Comparison of ENCODE assay signal across 23 mouse cellular contexts in the genomic region with DNA sequence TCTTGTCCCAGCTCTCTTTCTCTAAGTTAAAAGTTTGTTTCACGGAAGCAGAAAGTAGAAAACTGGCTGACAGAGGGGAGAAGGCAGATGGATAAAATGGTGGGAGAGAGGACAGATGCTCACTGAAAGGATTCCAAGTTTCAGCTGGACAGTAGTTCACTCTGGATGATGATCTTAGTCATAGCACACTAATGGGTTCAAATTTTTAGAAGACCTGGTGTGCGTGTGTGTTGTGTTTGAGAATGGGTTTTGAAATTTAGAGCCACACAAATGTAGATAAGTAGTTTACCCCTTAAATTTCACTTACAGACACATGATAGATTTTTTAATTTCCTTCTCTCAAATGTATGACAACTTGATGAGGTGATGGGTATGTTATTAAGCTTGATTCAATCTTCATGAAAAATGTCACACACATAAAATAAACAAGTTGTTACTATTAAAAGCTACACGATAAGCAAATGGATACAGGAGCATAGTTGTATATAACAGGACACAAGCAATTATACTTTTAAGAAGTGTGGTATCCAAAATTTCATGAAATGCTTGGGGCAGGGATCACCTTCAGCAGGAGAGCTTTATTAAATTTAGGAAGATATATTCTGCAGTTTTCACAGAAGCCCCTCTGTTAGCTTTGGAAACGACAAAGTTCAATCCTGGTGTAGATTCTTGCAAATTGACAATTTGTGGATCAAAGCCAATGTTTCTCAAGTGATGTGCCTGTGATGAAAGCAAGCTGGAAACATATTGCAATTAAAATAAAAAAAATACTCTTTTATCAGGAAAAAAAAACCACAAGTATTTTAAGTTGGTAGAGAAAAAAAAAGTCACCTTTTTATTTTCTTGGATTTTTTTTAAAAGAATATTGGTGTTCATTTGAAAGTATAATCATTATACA. TPM values are rescaled to one million over a fixed set of nuclear protein-coding genes. Genes with fewer than 3 reads are reported as not detected.
DNase-seq lines count a peak whose midpoint lies in the region; ATAC-seq and TF ChIP-seq lines count a peak whose summit lies in the region.
"Had no signal": no experiment of that assay in that cellular context is flagged by ENCODE, and none has a peak within 500 bp of the region (broad histone marks: within the 10 kb centered on the region; RNA-seq: fewer than 3 reads in every experiment).

No protein-coding gene starts in this region.

- TF ChIP-seq CTCF in lung, postnatal 0 days (IDR thresholded peaks at IDR 0.05) = no peak

- H3K4me1 ChIP-seq in lung, embryonic 15.5 days = no peaks in the 10 kb centered on the region
- no peaks in the 10 kb centered on the region for H3K4me1 ChIP-seq in lung, postnatal 0 days (ENCODE audit: insufficient read depth, low read depth, low read length)
- H3K4me1 ChIP-seq: embryonic facial prominence, embryonic 10.5 days; embryonic facial prominence, embryonic 12.5 days; forebrain, embryonic 13.5 days; forebrain, embryonic 15.5 days had no signal

- intact Hi-C loops in heart, postnatal 10 days (cut with DNase I) = no loop called here

- ATAC-seq in lung, embryonic 15.5 days (ENCODE audit: borderline replicate concordance, extremely low read depth, low FRiP score, low TSS enrichment) = peak; percentile 86; the same call in 1 of the 2 replicates
- ATAC-seq in lung, postnatal 0 days = peak; percentile 71
- ATAC-seq: activated CD4-positive, CD25-positive, alpha-beta regulatory T cell, adult 4 months; forebrain, embryonic 13.5 days; forebrain, embryonic 15.5 days; Patski had no signal

- no peak overlapping the region for H3K9ac ChIP-seq in lung, embryonic 15.5 days
- no peak overlapping the region for H3K9ac ChIP-seq in lung, postnatal 0 days (replicated peaks; ENCODE audit: low read depth)
- H3K9ac ChIP-seq: embryonic facial prominence, embryonic 12.5 days; forebrain, embryonic 13.5 days; forebrain, embryonic 15.5 days had no signal

- H3K27me3 ChIP-seq in lung, embryonic 15.5 days = no peaks in the 10 kb centered on the region
- H3K27me3 ChIP-seq in lung, postnatal 0 days (replicated peaks; ENCODE audit: insufficient read depth, low read length) = no peaks in the 10 kb centered on the region
- H3K27me3 ChIP-seq: CH12.LX; embryonic facial prominence, embryonic 12.5 days; forebrain, embryonic 13.5 days; forebrain, embryonic 15.5 days; Patski had no signal

- peak; percentile 18; the same call in 1 of the 2 replicates for TF ChIP-seq EP300 in lung, postnatal 0 days (IDR thresholded peaks at IDR 0.05)

- no peaks in the 10 kb centered on the region for H3K36me3 ChIP-seq in lung, embryonic 15.5 days
- H3K36me3 ChIP-seq in lung, postnatal 0 days (ENCODE audit: insufficient read depth, low read length) = no peaks in the 10 kb centered on the region
- H3K36me3 ChIP-seq: embryonic facial prominence, embryonic 10.5 days; embryonic facial prominence, embryonic 12.5 days; forebrain, embryonic 15.5 days; G1E had no signal

- no peak overlapping the region for H3K4me3 ChIP-seq in lung, embryonic 15.5 days
- no peak overlapping the region for H3K4me3 ChIP-seq in lung, postnatal 0 days (ENCODE audit: low read depth, low read length)
- H3K4me3 ChIP-seq: embryonic facial prominence, embryonic 10.5 days; embryonic facial prominence, embryonic 12.5 days; forebrain, embryonic 13.5 days; forebrain, embryonic 15.5 days had no signal

- 49% methylated on average over 4 of the region's 4 CpGs for WGBS in lung, embryonic 15.5 days
- WGBS in lung, postnatal 0 days = 59% methylated on average over 4 of the region's 4 CpGs

- no peaks in the 10 kb centered on the region for H3K9me3 ChIP-seq in lung, embryonic 15.5 days
- no peaks in the 10 kb centered on the region for H3K9me3 ChIP-seq in lung, postnatal 0 days (ENCODE audit: low read length)
- H3K9me3 ChIP-seq: embryonic facial prominence, embryonic 10.5 days; embryonic facial prominence, embryonic 12.5 days; forebrain, embryonic 13.5 days; forebrain, embryonic 15.5 days; G1E had no signal

- no peak overlapping the region for H3K4me2 ChIP-seq in lung, embryonic 15.5 days
- H3K4me2 ChIP-seq in lung, postnatal 0 days (replicated peaks; ENCODE audit: low read depth, low read length) = no peak overlapping the region
- H3K4me2 ChIP-seq: embryonic facial prominence, embryonic 12.5 days; forebrain, embryonic 13.5 days; forebrain, embryonic 15.5 days had no signal

- H3K27ac ChIP-seq in lung, embryonic 15.5 days = peak overlapping the region; percentile 72
- H3K27ac ChIP-seq in lung, postnatal 0 days (ENCODE audit: low read length) = no peak overlapping the region; the same call in 1 of the 2 replicates
- H3K27ac ChIP-seq: embryonic facial prominence, embryonic 10.5 days; embryonic facial prominence, embryonic 12.5 days; forebrain, embryonic 13.5 days; forebrain, embryonic 15.5 days had no signal

- no peak for DNase-seq in lung, postnatal 25 days (ENCODE audit: low spot score)
- DNase-seq in lung, postnatal 0 days (ENCODE audit: low spot score) = peak; percentile 80
- DNase-seq in lung, postnatal 10 days = peak; percentile 46
- DNase-seq in lung, postnatal 36 days = peak; percentile 41
- DNase-seq in gastrocnemius, postnatal 10 days = no peak
- DNase-seq in heart, postnatal 10 days = no peak
- DNase-seq: adrenal gland, adult 8-10 months; adrenal gland, postnatal 14 days; adrenal gland, postnatal 36 days; cerebellum, adult 11-12 months; cerebellum, adult 2 months; cerebellum, adult 9-10 months; cerebellum, postnatal 10 days; cerebellum, postnatal 25 days had no signal

RNA-seq across cellular contexts. Expression of a gene that starts 18.6 kb away (rescaled TPM):
- 8.7 and 9.5 TPM in 2 replicates for polyA plus RNA-seq in lung, embryonic 15.5 days (2015; fragmentation: Nextera tagmentation; extraction: Ambion mirVana)
- polyA plus RNA-seq in lung, postnatal 0 days (2015; fragmentation: Nextera tagmentation; extraction: Ambion mirVana) = 12.4 and 13.9 TPM in 2 replicates
- 1 to 10 TPM; 2.6 to 3.8 TPM for total RNA-seq in gastrocnemius, postnatal 10 days (2021)
- total RNA-seq in heart, postnatal 10 days (2021) = 1 to 10 TPM; 2.0 to 2.3 TPM
- total RNA-seq: CH12.LX had no signal
- polyA plus RNA-seq: activated CD4-positive, CD25-positive, alpha-beta regulatory T cell, adult 4 months; G1E had no signal

Comparison
In these comparisons a context has a peak if more than half of its experiments do, and no peak if none do; other contexts are left out.
1. DNase-seq: peak in lung, postnatal 0 days (single experiment), lung, postnatal 10 days (single experiment) and lung, postnatal 36 days (single experiment); none in lung, postnatal 25 days (single experiment), gastrocnemius, postnatal 10 days (single experiment) and heart, postnatal 10 days (0 of 2).